Mouse (Mus musculus): ENCODE results near the gene Xirp2.

DNA sequence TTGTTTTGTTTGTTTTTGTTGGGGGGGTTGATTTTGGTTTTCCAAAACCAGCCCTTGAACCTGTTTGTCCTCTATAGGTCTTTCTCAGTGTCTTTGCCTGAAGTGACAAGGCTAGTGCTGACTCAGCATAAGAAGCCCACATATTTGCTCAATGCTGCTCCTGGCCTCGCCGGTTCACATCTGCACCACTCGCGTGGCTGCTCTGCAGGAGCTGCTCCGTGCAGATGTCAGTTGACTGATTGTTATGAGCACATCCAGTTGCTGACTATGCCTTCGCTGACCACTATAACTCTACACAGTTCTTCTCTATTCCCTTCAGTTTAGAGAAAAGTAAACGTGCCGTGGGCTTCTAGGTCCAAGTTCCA lies 43.3 kb downstream of the Xirp2 start:
- no peak for TF ChIP-seq GATA1 (IDR thresholded peaks at IDR 0.05; ENCODE audit: borderline replicate concordance, low read length)
- TF ChIP-seq FLI1 (IDR thresholded peaks at IDR 0.05; ENCODE audit: low read length): no peak
